Mouse (Mus musculus): ENCODE data around the gene Hhat.

GRCm38 (mm10) chr1:192657417-192657816 is 113.6 kb downstream of the Hhat start:
- no peak for TF ChIP-seq POLR2A (IDR thresholded peaks at IDR 0.05; ENCODE audit: insufficient read depth, low read depth, low read length)
- TF ChIP-seq CTCF (IDR thresholded peaks at IDR 0.05; ENCODE audit: insufficient read depth, low read depth, low read length), result no peak

Measured in olfactory bulb, adult 2 months (tissue).